Mouse (Mus musculus): ENCODE measurements around the gene Nek9.

GRCm38 (mm10) chr12:85292288-85292687, 46.9 kb downstream of the Nek9 start:
- TF ChIP-seq CTCF (IDR thresholded peaks at IDR 0.05; ENCODE audit: low read depth, low read length) = no peak
- TF ChIP-seq POLR2A (IDR thresholded peaks at IDR 0.05; ENCODE audit: extremely low read depth, insufficient read depth, low read length) = no peak

Measured in liver, adult 2 months (tissue).